Comparison of ENCODE assay signal across 9 mouse cellular contexts in genomic region chr5:24453985-24454303, GRCm38 (mm10). TPM values are rescaled to one million over a fixed set of nuclear protein-coding genes. Genes with fewer than 3 reads are reported as not detected.
DNase-seq lines count a peak whose midpoint lies in the region; ATAC-seq and TF ChIP-seq lines count a peak whose summit lies in the region.
"Had no signal": no experiment of that assay in that cellular context is flagged by ENCODE, and none has a peak within 500 bp of the region (broad histone marks: within the 10 kb centered on the region; RNA-seq: fewer than 3 reads in every experiment).

No protein-coding gene starts in this region.

- no peak overlapping the region; the same call in 1 of the 2 replicates for H3K9ac ChIP-seq in CH12.LX (ENCODE audit: insufficient read depth, low read depth)
- H3K9ac ChIP-seq in heart, embryonic 16.5 days (ENCODE audit: low read length) = peak overlapping the region; percentile 97; the same call in 1 of the 2 replicates
- no peak overlapping the region; the same call in 1 of the 2 replicates for H3K9ac ChIP-seq in liver, embryonic 16.5 days (ENCODE audit: low read depth, low read length)

- no peak for TF ChIP-seq CTCF in cerebellum, adult 2 months (IDR thresholded peaks at IDR 0.05; ENCODE audit: borderline replicate concordance, insufficient read depth, low read depth, low read length)
- TF ChIP-seq CTCF in CH12.LX (conservative IDR thresholded peaks at IDR 0.05 in 1 of 2, IDR thresholded peaks at IDR 0.05 in 1 of 2; ENCODE audit: low read depth in 2 of 2, low read length in 2 of 2) = no peak

- no peak for ATAC-seq in cerebellum, adult (ENCODE audit: insufficient number of reproducible peaks, low FRiP score, low TSS enrichment)
- no peak for ATAC-seq in heart, embryonic 16.5 days (replicated peaks; ENCODE audit: extremely low read depth, insufficient read depth, low FRiP score)
- ATAC-seq in liver, embryonic 16.5 days (ENCODE audit: low read depth) = no peak

- DNase-seq in cerebellum, adult 2 months = no peak
- no peak for DNase-seq in CH12.LX (ENCODE audit: extremely low read depth)
- no peak for DNase-seq in Muller cell, postnatal 12 days (ENCODE audit: inconsistent ontology term)
- DNase-seq in urinary bladder, postnatal 10 days (ENCODE audit: low spot score) = no peak
- DNase-seq in urinary bladder, adult 2 months (ENCODE audit: low spot score) = no peak
- DNase-seq: adrenal gland, adult 8-10 months had no signal

- no peak for TF ChIP-seq EP300 in CH12.LX (IDR thresholded peaks at IDR 0.05; ENCODE audit: low read length)

- H3K4me1 ChIP-seq in cerebellum, adult 2 months (ENCODE audit: control insufficient read depth, insufficient read depth, low read length) = peaks cover 31% of the 10 kb centered on the region
- peaks cover 21 to 38% of the 10 kb centered on the region in 2 experiments for H3K4me1 ChIP-seq in CH12.LX (ENCODE audit: control insufficient read depth in 1 of 2, insufficient read depth in 2 of 2)
- H3K4me1 ChIP-seq in heart, embryonic 16.5 days (ENCODE audit: control insufficient read depth, insufficient read depth, low read length) = peaks cover 32% of the 10 kb centered on the region
- H3K4me1 ChIP-seq in liver, embryonic 16.5 days (ENCODE audit: control insufficient read depth, low read depth, low read length) = peaks cover 34% of the 10 kb centered on the region

- in situ Hi-C loops in CH12.LX (cut with MboI; ENCODE audit: low pct_ligation_motif_present, low pct_unique_long_range_greater_than_20kb, low sequenced_read_pairs) = no loop called here

- no peak for TF ChIP-seq RAD21 in CH12.LX (IDR thresholded peaks at IDR 0.05; ENCODE audit: low read depth, low read length)

- peak overlapping the region; percentile 95; the same call in 1 of the 2 replicates for H3K4me2 ChIP-seq in CH12.LX (ENCODE audit: insufficient read depth, low read depth, poor library complexity, severe bottlenecking)
- peak overlapping the region; percentile 97 for H3K4me2 ChIP-seq in heart, embryonic 16.5 days (ENCODE audit: low read depth, low read length)
- H3K4me2 ChIP-seq in liver, embryonic 16.5 days (ENCODE audit: low read depth, low read length) = peak overlapping the region; percentile 99; the same call in 1 of the 2 replicates

- no peaks in the 10 kb centered on the region for H3K9me3 ChIP-seq in CH12.LX (replicated peaks; ENCODE audit: low read length)
- no peaks in the 10 kb centered on the region for H3K9me3 ChIP-seq in heart, embryonic 16.5 days (replicated peaks; ENCODE audit: control insufficient read depth, low read length)
- H3K9me3 ChIP-seq in liver, embryonic 16.5 days (replicated peaks; ENCODE audit: control insufficient read depth, low read length) = no peaks in the 10 kb centered on the region

- WGBS in cerebellum, adult 2 months = 2% methylated on average over 2 of the region's 2 CpGs
- whole genome bisulfite sequencing in heart, embryonic 16.5 days = 27% methylated on average over 2 of the region's 2 CpGs
- 40% methylated on average over 2 of the region's 2 CpGs for WGBS in liver, embryonic 16.5 days (ENCODE audit: insufficient replicate concordance)

- H3K36me3 ChIP-seq in CH12.LX (replicated peaks in 1 of 2; ENCODE audit: control insufficient read depth in 1 of 2, insufficient read depth in 1 of 2, low read length in 1 of 2) = peaks cover 3 to 36% of the 10 kb centered on the region in 2 experiments
- no peaks in the 10 kb centered on the region; the same call in 1 of the 2 replicates for H3K36me3 ChIP-seq in heart, embryonic 16.5 days (ENCODE audit: control insufficient read depth, insufficient read depth)
- no peaks in the 10 kb centered on the region; the same call in 1 of the 2 replicates for H3K36me3 ChIP-seq in liver, embryonic 16.5 days (ENCODE audit: control insufficient read depth, insufficient read depth)

- dilution Hi-C loops in CH12.LX (cut with MboI; ENCODE audit: extremely low pct_ligation_motif_present, extremely low pct_unique_long_range_greater_than_20kb, low sequenced_read_pairs) = no loop called here

- H3K27me3 ChIP-seq in cerebellum, adult 2 months (ENCODE audit: control insufficient read depth, insufficient read depth, low read length) = no peaks in the 10 kb centered on the region
- peaks cover 20% of the 10 kb centered on the region for H3K27me3 ChIP-seq in CH12.LX (replicated peaks)
- H3K27me3 ChIP-seq in heart, embryonic 16.5 days (ENCODE audit: control insufficient read depth, insufficient read depth, low read length) = no peaks in the 10 kb centered on the region
- H3K27me3 ChIP-seq in liver, embryonic 16.5 days (ENCODE audit: control insufficient read depth, insufficient read depth, low read depth, low read length) = no peaks in the 10 kb centered on the region

- H3K4me3 ChIP-seq in cerebellum, adult 2 months (replicated peaks; ENCODE audit: insufficient read depth, low read depth, low read length) = peak overlapping the region; percentile 89
- H3K4me3 ChIP-seq in CH12.LX (replicated peaks in 1 of 3; ENCODE audit: low read depth in 2 of 3, low read length in 2 of 3, poor library complexity in 1 of 3) = no peak overlapping the region
- H3K4me3 ChIP-seq in heart, embryonic 16.5 days (ENCODE audit: low read length) = peak overlapping the region; percentile 95
- peak overlapping the region; percentile 82; the same call in 1 of the 2 replicates for H3K4me3 ChIP-seq in liver, embryonic 16.5 days (ENCODE audit: low read depth, low read length)

- peaks cover 37% of the 10 kb centered on the region for H3K79me2 ChIP-seq in CH12.LX (replicated peaks; ENCODE audit: control insufficient read depth, extremely low read depth, insufficient read depth, poor library complexity, severe bottlenecking)

- peak overlapping the region; percentile 79 for H3K27ac ChIP-seq in cerebellum, adult 2 months (ENCODE audit: insufficient read depth, low read length)
- H3K27ac ChIP-seq in CH12.LX (ENCODE audit: insufficient read depth, low read depth) = no peak overlapping the region
- peak overlapping the region; percentile 93 for H3K27ac ChIP-seq in heart, embryonic 16.5 days (ENCODE audit: low read length)
- no peak overlapping the region for H3K27ac ChIP-seq in liver, embryonic 16.5 days (ENCODE audit: low read length)

- 0 out of 2 replicates have a peak, but pooled peaks have one; percentile 1 for TF ChIP-seq POLR2A in cerebellum, adult 2 months (IDR thresholded peaks at IDR 0.05; ENCODE audit: borderline replicate concordance, insufficient read depth, low read length)
- TF ChIP-seq POLR2A in CH12.LX (IDR thresholded peaks at IDR 0.05; ENCODE audit: low read depth, low read length) = no peak

TF ChIP-seq in CH12.LX, 34 proteins besides CTCF, POLR2A, EP300 and RAD21 (continues in another document):
- TF ChIP-seq HCFC1 (IDR thresholded peaks at IDR 0.05; ENCODE audit: low read depth, low read length) (no peak), ETS1 (conservative IDR thresholded peaks at IDR 0.05; ENCODE audit: low read depth, low read length) (no peak), BHLHE40 (IDR thresholded peaks at IDR 0.05; ENCODE audit: low read depth, low read length) (no peak), CHD1 (IDR thresholded peaks at IDR 0.05; ENCODE audit: low read depth, low read length) (no peak), USF2 (conservative IDR thresholded peaks at IDR 0.05; ENCODE audit: low read depth, low read length) (no peak), MXI1 (IDR thresholded peaks at IDR 0.05; ENCODE audit: low read depth, low read length) (no peak), JUND (conservative IDR thresholded peaks at IDR 0.05; ENCODE audit: low read depth, low read length) (no peak)

RNA-seq across cellular contexts. Expression of gene Agap3, which starts 2.0 kb away (rescaled TPM):
- polyA plus RNA-seq in cerebellum, adult 2 months (2012; rRNA removed) = 402 and 421 TPM in 2 replicates
- total RNA-seq in CH12.LX (2012; rRNA removed) = 43.5 and 46.3 TPM in 2 replicates
- 12.8 and 15.4 TPM in 2 replicates for total RNA-seq in CH12.LX (2014; rRNA removed)
- 37.9 and 38.0 TPM in 2 replicates for polyA plus RNA-seq in CH12.LX (2012; ENCODE audit: insufficient read length, low read depth)
- 15.5 and 18.4 TPM in 2 replicates for polyA plus RNA-seq in heart, embryonic 16.5 days (2015; fragmentation: Nextera tagmentation; extraction: Ambion mirVana)
- polyA plus RNA-seq in liver, embryonic 16.5 days (2015; fragmentation: Nextera tagmentation; extraction: Ambion mirVana) = 4.4 and 5.0 TPM in 2 replicates
- polyA plus RNA-seq in urinary bladder, adult 2 months (2012; rRNA removed) = 55.8 and 73.8 TPM in 2 replicates

RNA-seq across cellular contexts. Expression of gene Tmub1, which starts 6.3 kb away (rescaled TPM):
- 60.6 and 61.1 TPM in 2 replicates for polyA plus RNA-seq in cerebellum, adult 2 months (2012; rRNA removed)
- total RNA-seq in CH12.LX (2012; rRNA removed) = 9.6 and 13.1 TPM in 2 replicates
- total RNA-seq in CH12.LX (2014; rRNA removed) = 6.1 and 7.6 TPM in 2 replicates
- polyA plus RNA-seq in CH12.LX (2012; ENCODE audit: insufficient read length, low read depth) = 8.6 and 11.2 TPM in 2 replicates
- polyA plus RNA-seq in heart, embryonic 16.5 days (2015; fragmentation: Nextera tagmentation; extraction: Ambion mirVana) = 18.4 and 20.3 TPM in 2 replicates
- polyA plus RNA-seq in liver, embryonic 16.5 days (2015; fragmentation: Nextera tagmentation; extraction: Ambion mirVana) = 5.5 and 6.1 TPM in 2 replicates
- 24.5 TPM in 2 replicates for polyA plus RNA-seq in urinary bladder, adult 2 months (2012; rRNA removed)

RNA-seq across cellular contexts. Expression of gene Fastk, which starts 8.9 kb away (rescaled TPM):
- polyA plus RNA-seq in cerebellum, adult 2 months (2012; rRNA removed) = 246 and 265 TPM in 2 replicates
- 61.2 and 61.4 TPM in 2 replicates for total RNA-seq in CH12.LX (2012; rRNA removed)
- total RNA-seq in CH12.LX (2014; rRNA removed) = 41.8 and 44.8 TPM in 2 replicates
- polyA plus RNA-seq in CH12.LX (2012; ENCODE audit: insufficient read length, low read depth) = 88.0 and 88.1 TPM in 2 replicates
- 209 and 225 TPM in 2 replicates for polyA plus RNA-seq in heart, embryonic 16.5 days (2015; fragmentation: Nextera tagmentation; extraction: Ambion mirVana)
- polyA plus RNA-seq in liver, embryonic 16.5 days (2015; fragmentation: Nextera tagmentation; extraction: Ambion mirVana) = 44.9 and 53.4 TPM in 2 replicates
- 134 and 154 TPM in 2 replicates for polyA plus RNA-seq in urinary bladder, adult 2 months (2012; rRNA removed)

RNA-seq across cellular contexts. Expression of gene Slc4a2, which starts 30.3 kb away (rescaled TPM):
- 81.3 and 88.0 TPM in 2 replicates for polyA plus RNA-seq in cerebellum, adult 2 months (2012; rRNA removed)
- 17.2 and 18.6 TPM in 2 replicates for total RNA-seq in CH12.LX (2012; rRNA removed)
- 12.7 and 12.9 TPM in 2 replicates for total RNA-seq in CH12.LX (2014; rRNA removed)
- 27.2 and 27.3 TPM in 2 replicates for polyA plus RNA-seq in CH12.LX (2012; ENCODE audit: insufficient read length, low read depth)
- polyA plus RNA-seq in heart, embryonic 16.5 days (2015; fragmentation: Nextera tagmentation; extraction: Ambion mirVana) = 29.2 and 32.5 TPM in 2 replicates
- 9.5 and 12.6 TPM in 2 replicates for polyA plus RNA-seq in liver, embryonic 16.5 days (2015; fragmentation: Nextera tagmentation; extraction: Ambion mirVana)
- 61.6 and 63.0 TPM in 2 replicates for polyA plus RNA-seq in urinary bladder, adult 2 months (2012; rRNA removed)

RNA-seq across cellular contexts. Expression of gene Cdk5, which starts 30.6 kb away (rescaled TPM):
- polyA plus RNA-seq in cerebellum, adult 2 months (2012; rRNA removed) = 221 and 222 TPM in 2 replicates
- 10.4 and 12.1 TPM in 2 replicates for total RNA-seq in CH12.LX (2012; rRNA removed)
- total RNA-seq in CH12.LX (2014; rRNA removed) = 7.4 and 9.2 TPM in 2 replicates
- 25.1 and 26.6 TPM in 2 replicates for polyA plus RNA-seq in CH12.LX (2012; ENCODE audit: insufficient read length, low read depth)
- 28.5 and 30.4 TPM in 2 replicates for polyA plus RNA-seq in heart, embryonic 16.5 days (2015; fragmentation: Nextera tagmentation; extraction: Ambion mirVana)
- 8.8 and 10.9 TPM in 2 replicates for polyA plus RNA-seq in liver, embryonic 16.5 days (2015; fragmentation: Nextera tagmentation; extraction: Ambion mirVana)
- 61.4 and 77.8 TPM in 2 replicates for polyA plus RNA-seq in urinary bladder, adult 2 months (2012; rRNA removed)

Comparison
In these comparisons a context has a peak if more than half of its experiments do, and no peak if none do; other contexts are left out.
1. H3K27ac ChIP-seq: peak in cerebellum, adult 2 months (single experiment) and heart, embryonic 16.5 days (single experiment); none in CH12.LX (single experiment) and liver, embryonic 16.5 days (single experiment).
2. H3K4me3 ChIP-seq: peak in cerebellum, adult 2 months (single experiment), heart, embryonic 16.5 days (single experiment) and liver, embryonic 16.5 days (single experiment); none in CH12.LX (0 of 3).
3. Peak in every context shown above with its lines, with median percentiles within 50 percentile points of each other: H3K4me2 ChIP-seq.